Mouse (Mus musculus): Measurements from ENCODE around the gene Maml1. TPM values are rescaled to one million over a fixed set of nuclear protein-coding genes. Genes with fewer than 3 reads are reported as not detected.

Gene Maml1
- total and polyA plus RNA-seq, 2 experiments from 2014 or later, result 1.6 to 10.8 TPM

GRCm38 (mm10) chr11:50269163-50269562 is 22.9 kb downstream of the Maml1 start:
- no peaks in the 10 kb centered on the region for H3K4me1 ChIP-seq (ENCODE audit: insufficient read depth)
- no peaks in the 10 kb centered on the region for H3K27me3 ChIP-seq (ENCODE audit: insufficient read depth, low read length)
- no peak overlapping the region for H3K4me2 ChIP-seq (ENCODE audit: low read depth)
- H3K27ac ChIP-seq (ENCODE audit: low read depth, low read length), result no peak overlapping the region
- DNase-seq, result peak; percentile 27
- TF ChIP-seq CTCF (IDR thresholded peaks at IDR 0.05; ENCODE audit: low read depth), result peak; percentile 52
- H3K9me3 ChIP-seq (ENCODE audit: low read length), result no peaks in the 10 kb centered on the region
- 82% methylated on average over 2 of the region's 2 CpGs for WGBS
- ATAC-seq, result 0 out of 2 replicates have a peak, but pooled peaks have one; percentile 23
- H3K4me3 ChIP-seq (ENCODE audit: low read depth, low read length), result no peak overlapping the region
- H3K9ac ChIP-seq, result no peak overlapping the region
- H3K36me3 ChIP-seq (ENCODE audit: insufficient read depth), result peaks cover 28% of the 10 kb centered on the region

- no peak for TF ChIP-seq CTCF (IDR thresholded peaks at IDR 0.05; ENCODE audit: low read depth)
- WGBS, result 93% methylated on average over 3 of the region's 3 CpGs
Measured at GRCm38 (mm10) chr11:50266997-50267396, 25.1 kb downstream of the Maml1 start.

GRCm38 (mm10) chr11:50265931-50266330 is 26.2 kb downstream of the Maml1 start:
- no peak overlapping the region for H3K4me2 ChIP-seq (ENCODE audit: low read depth)
- no peak for TF ChIP-seq CTCF (IDR thresholded peaks at IDR 0.05; ENCODE audit: low read depth)
- no peak overlapping the region for H3K27ac ChIP-seq (ENCODE audit: low read depth, low read length)
- no peak overlapping the region for H3K9ac ChIP-seq
- 88% methylated on average over 8 of the region's 8 CpGs for WGBS
- ATAC-seq (no peak), DNase-seq (no peak)
- H3K4me1 ChIP-seq (ENCODE audit: insufficient read depth), result no peaks in the 10 kb centered on the region
- H3K36me3 ChIP-seq (ENCODE audit: insufficient read depth), result peaks cover 55% of the 10 kb centered on the region
- H3K27me3 ChIP-seq (ENCODE audit: insufficient read depth, low read length), result no peaks in the 10 kb centered on the region
- H3K4me3 ChIP-seq (ENCODE audit: low read depth, low read length), result no peak overlapping the region
- no peaks in the 10 kb centered on the region for H3K9me3 ChIP-seq (ENCODE audit: low read length)

More at GRCm38 (mm10) chr11:50266997-50267396, 25.1 kb downstream of the Maml1 start:
- Histone ChIP-seq H3K36me3 (ENCODE audit: insufficient read depth) (peaks cover 45% of the 10 kb centered on the region), H3K4me2 (ENCODE audit: low read depth) (no peak overlapping the region), H3K4me1 (ENCODE audit: insufficient read depth) (no peaks in the 10 kb centered on the region), H3K9ac (no peak overlapping the region), H3K9me3 (ENCODE audit: low read length) (no peaks in the 10 kb centered on the region), H3K27ac (ENCODE audit: low read depth, low read length) (no peak overlapping the region), H3K27me3 (ENCODE audit: insufficient read depth, low read length) (no peaks in the 10 kb centered on the region), H3K4me3 (ENCODE audit: low read depth, low read length) (no peak overlapping the region)
- DNase-seq (no peak), ATAC-seq (no peak)

GRCm38 (mm10) chr11:50263198-50263597 is 28.9 kb downstream of the Maml1 start:
- ATAC-seq (no peak), DNase-seq (no peak)
- no peak for TF ChIP-seq CTCF (IDR thresholded peaks at IDR 0.05; ENCODE audit: low read depth)
- Histone ChIP-seq H3K27me3 (ENCODE audit: insufficient read depth, low read length) (no peaks in the 10 kb centered on the region), H3K4me1 (ENCODE audit: insufficient read depth) (no peaks in the 10 kb centered on the region), H3K9ac (no peak overlapping the region), H3K36me3 (ENCODE audit: insufficient read depth) (peaks cover 79% of the 10 kb centered on the region), H3K4me3 (ENCODE audit: low read depth, low read length) (no peak overlapping the region), H3K9me3 (ENCODE audit: low read length) (no peaks in the 10 kb centered on the region), H3K27ac (ENCODE audit: low read depth, low read length) (no peak overlapping the region), H3K4me2 (ENCODE audit: low read depth) (no peak overlapping the region)
- 90% methylated on average over 3 of the region's 3 CpGs for WGBS

GRCm38 (mm10) chr11:50262020-50262419 is 30.1 kb downstream of the Maml1 start:
- no peaks in the 10 kb centered on the region for H3K4me1 ChIP-seq (ENCODE audit: insufficient read depth)
- WGBS, result 96% methylated on average over 4 of the region's 4 CpGs
- ATAC-seq (no peak), DNase-seq (no peak)
- peaks cover 90% of the 10 kb centered on the region for H3K36me3 ChIP-seq (ENCODE audit: insufficient read depth)
- no peaks in the 10 kb centered on the region for H3K9me3 ChIP-seq (ENCODE audit: low read length)
- TF ChIP-seq CTCF (IDR thresholded peaks at IDR 0.05; ENCODE audit: low read depth), result peak; percentile 23; the same call in 1 of the 2 replicates
- no peak overlapping the region for H3K4me3 ChIP-seq (ENCODE audit: low read depth, low read length)
- H3K27me3 ChIP-seq (ENCODE audit: insufficient read depth, low read length), result no peaks in the 10 kb centered on the region
- H3K4me2 ChIP-seq (ENCODE audit: low read depth), result no peak overlapping the region
- H3K9ac ChIP-seq, result no peak overlapping the region
- H3K27ac ChIP-seq (ENCODE audit: low read depth, low read length), result no peak overlapping the region

- H3K9ac ChIP-seq, result no peak overlapping the region
- H3K4me3 ChIP-seq (ENCODE audit: low read depth, low read length), result no peak overlapping the region
- no peak overlapping the region for H3K27ac ChIP-seq (ENCODE audit: low read depth, low read length)
- WGBS, result 86% methylated on average over 7 of the region's 7 CpGs
- no peak for TF ChIP-seq CTCF (IDR thresholded peaks at IDR 0.05; ENCODE audit: low read depth)
- H3K4me2 ChIP-seq (ENCODE audit: low read depth), result no peak overlapping the region
- no peaks in the 10 kb centered on the region for H3K4me1 ChIP-seq (ENCODE audit: insufficient read depth)
- DNase-seq (no peak), ATAC-seq (no peak)
- no peaks in the 10 kb centered on the region for H3K9me3 ChIP-seq (ENCODE audit: low read length)
- H3K27me3 ChIP-seq (ENCODE audit: insufficient read depth, low read length), result no peaks in the 10 kb centered on the region
- H3K36me3 ChIP-seq (ENCODE audit: insufficient read depth), result peaks cover 73% of the 10 kb centered on the region
Measured at GRCm38 (mm10) chr11:50258310-50258709, 33.8 kb downstream of the Maml1 start.

- no peak overlapping the region for H3K27ac ChIP-seq (ENCODE audit: low read depth, low read length)
- no peaks in the 10 kb centered on the region for H3K4me1 ChIP-seq (ENCODE audit: insufficient read depth)
- no peaks in the 10 kb centered on the region for H3K27me3 ChIP-seq (ENCODE audit: insufficient read depth, low read length)
- WGBS, result 89% methylated on average over 7 of the region's 7 CpGs
- no peak overlapping the region for H3K9ac ChIP-seq
- TF ChIP-seq CTCF (IDR thresholded peaks at IDR 0.05; ENCODE audit: low read depth), result no peak
- no peaks in the 10 kb centered on the region for H3K9me3 ChIP-seq (ENCODE audit: low read length)
- peaks cover 56% of the 10 kb centered on the region for H3K36me3 ChIP-seq (ENCODE audit: insufficient read depth)
- H3K4me3 ChIP-seq (ENCODE audit: low read depth, low read length), result no peak overlapping the region
- ATAC-seq (no peak), DNase-seq (no peak)
- H3K4me2 ChIP-seq (ENCODE audit: low read depth), result no peak overlapping the region
Measured at GRCm38 (mm10) chr11:50256615-50257014, 35.5 kb downstream of the Maml1 start.

Measured in forebrain, postnatal 0 days (tissue).